Mouse (Mus musculus): ENCODE measurements around the gene Rab39b.

Gene Rab39b

DNA sequence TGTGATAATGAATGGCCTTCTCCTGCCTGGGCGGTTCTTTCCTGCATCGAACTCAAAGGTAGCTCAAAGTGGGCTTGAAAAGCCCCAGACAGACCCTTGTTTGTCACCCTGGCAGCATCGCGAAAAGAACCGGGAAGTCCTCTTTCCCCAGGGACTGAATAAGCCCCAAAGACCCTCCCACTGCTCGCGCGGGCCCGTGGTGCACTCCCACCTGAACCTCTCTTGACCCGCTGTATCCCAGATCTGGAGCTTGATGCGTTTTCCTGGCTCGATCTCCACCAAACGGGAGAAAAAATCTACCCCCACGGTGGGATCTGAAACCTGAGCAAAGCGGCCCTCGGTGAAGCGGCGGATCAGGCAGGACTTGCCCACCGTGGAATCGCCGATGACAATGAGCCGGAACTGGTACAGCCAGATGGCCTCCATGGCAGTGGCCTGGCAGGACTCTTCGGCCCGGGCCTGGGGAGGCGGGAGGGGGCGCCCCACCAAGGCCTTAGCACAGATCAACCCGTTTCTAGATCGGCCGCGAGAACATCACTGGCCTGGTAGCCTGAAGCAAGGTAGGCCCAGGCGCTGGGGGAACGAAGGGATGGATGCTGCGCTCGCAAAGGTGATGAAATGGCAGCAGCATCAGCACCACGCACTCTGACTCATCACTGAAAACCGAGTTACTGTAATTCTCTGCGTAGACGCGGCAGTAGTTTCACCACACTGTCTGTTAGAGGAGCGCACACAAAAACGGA, at the start of gene Rab39b:
Gene Rab39b, minus strand, starts transcription at position 650 of the 743 bp plus-strand sequence.
- no peak for DNase-seq (ENCODE audit: low read depth)

DNA sequence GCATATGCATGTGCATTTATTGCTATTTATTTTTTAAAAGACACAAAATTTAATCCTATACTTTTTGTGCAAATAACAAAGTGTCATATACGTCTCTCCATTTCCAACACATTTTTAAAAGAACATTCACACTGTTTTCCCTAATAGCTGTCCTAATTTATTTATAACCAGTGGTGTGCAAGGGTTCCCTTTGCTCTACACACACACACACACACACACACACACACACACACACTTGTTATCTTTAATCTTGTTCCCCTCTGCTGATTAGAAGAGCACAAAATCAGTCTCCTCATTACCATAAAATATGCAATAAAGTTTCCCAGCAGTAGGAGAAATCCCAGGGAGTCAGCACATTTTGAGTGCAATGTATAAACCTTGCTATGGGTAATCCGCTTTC, 508 bp upstream of the Rab39b start:
- DNase-seq (ENCODE audit: low read depth) = no peak
